ENCODE assay signal across 12 mouse cellular contexts in genomic region chr16:77503556-77503955, GRCm38 (mm10).
DNase-seq lines count a peak whose midpoint lies in the region; ATAC-seq lines count a peak whose summit lies in the region.
"Had no signal": no experiment of that assay in that cellular context is flagged by ENCODE, and none has a peak within 500 bp of the region (broad histone marks: within the 10 kb centered on the region; RNA-seq: fewer than 3 reads in every experiment).

No protein-coding gene starts in this region.

- H3K27ac ChIP-seq in heart, embryonic 12.5 days (ENCODE audit: poor library complexity, severe bottlenecking): no peak overlapping the region
- no peak overlapping the region for H3K27ac ChIP-seq in forebrain, embryonic 14.5 days (ENCODE audit: low read depth, low read length)
- H3K27ac ChIP-seq in midbrain, embryonic 15.5 days: 0 out of 2 replicates have a peak overlapping the region, but pooled peaks have one; percentile 26

- no peaks in the 10 kb centered on the region for H3K27me3 ChIP-seq in heart, embryonic 12.5 days (replicated peaks)
- no peaks in the 10 kb centered on the region for H3K27me3 ChIP-seq in forebrain, embryonic 14.5 days (replicated peaks; ENCODE audit: control insufficient read depth, insufficient read depth, low read length)
- H3K27me3 ChIP-seq in midbrain, embryonic 15.5 days (replicated peaks): no peaks in the 10 kb centered on the region

- peaks cover 4% of the 10 kb centered on the region; the same call in 1 of the 2 replicates for H3K4me1 ChIP-seq in heart, embryonic 12.5 days (replicated peaks)
- peaks cover 20% of the 10 kb centered on the region; the same call in 1 of the 2 replicates for H3K4me1 ChIP-seq in forebrain, embryonic 14.5 days (ENCODE audit: control insufficient read depth, insufficient read depth, low read length)
- H3K4me1 ChIP-seq in midbrain, embryonic 15.5 days: peaks cover 17% of the 10 kb centered on the region

- H3K9me3 ChIP-seq in heart, embryonic 12.5 days (replicated peaks): 0 out of 2 replicates have a peak, but pooled peaks cover 3% of the 10 kb centered on the region
- H3K9me3 ChIP-seq in forebrain, embryonic 14.5 days (replicated peaks; ENCODE audit: control insufficient read depth, low read length): no peaks in the 10 kb centered on the region; the same call in 1 of the 2 replicates
- H3K9me3 ChIP-seq in midbrain, embryonic 15.5 days: no peaks in the 10 kb centered on the region

- H3K4me3 ChIP-seq in heart, embryonic 12.5 days: 0 out of 2 replicates have a peak overlapping the region, but pooled peaks have one; percentile 22
- H3K4me3 ChIP-seq in forebrain, embryonic 14.5 days (ENCODE audit: low read depth, low read length): peak overlapping the region; percentile 31
- peak overlapping the region; percentile 14 for H3K4me3 ChIP-seq in midbrain, embryonic 15.5 days

- no peak overlapping the region for H3K9ac ChIP-seq in heart, embryonic 12.5 days
- H3K9ac ChIP-seq in forebrain, embryonic 14.5 days (ENCODE audit: low read length): peak overlapping the region; percentile 43; the same call in 1 of the 2 replicates
- no peak overlapping the region for H3K9ac ChIP-seq in midbrain, embryonic 15.5 days

- no peak for ATAC-seq in heart, embryonic 12.5 days (ENCODE audit: insufficient number of reproducible peaks, low FRiP score)
- ATAC-seq in forebrain, embryonic 14.5 days: no peak
- ATAC-seq in midbrain, embryonic 15.5 days (replicated peaks): no peak

- DNase-seq in heart, adult 8-10 months (ENCODE audit: low spot score): no peak
- DNase-seq in adipocyte (ENCODE audit: low spot score): peak; percentile 21
- DNase-seq in forebrain, embryonic 14.5 days (ENCODE audit: low spot score): peak; percentile 60
- DNase-seq in spleen, postnatal 14 days (ENCODE audit: low spot score in 2 of 2): no peak
- no peak for DNase-seq in frontal cortex, adult 2 months (ENCODE audit: extremely low spot score in 1 of 2, low spot score in 1 of 2)
- no peak for DNase-seq in lung, postnatal 4 days
- DNase-seq: kidney, adult 9 months; lung, adult 18-20 months; right cerebral cortex, postnatal 25 days; thymus, adult 2 months had no signal

- H3K36me3 ChIP-seq in heart, embryonic 12.5 days: peaks cover 12% of the 10 kb centered on the region
- H3K36me3 ChIP-seq in forebrain, embryonic 14.5 days (ENCODE audit: control insufficient read depth, insufficient read depth, low read length): peaks cover 6% of the 10 kb centered on the region; the same call in 1 of the 2 replicates
- H3K36me3 ChIP-seq in midbrain, embryonic 15.5 days (replicated peaks): no peaks in the 10 kb centered on the region

- 41% methylated on average over 5 of the region's 5 CpGs for WGBS in heart, embryonic 12.5 days
- WGBS in forebrain, embryonic 14.5 days: 26% methylated on average over 5 of the region's 5 CpGs
- 36% methylated on average over 5 of the region's 5 CpGs for WGBS in midbrain, embryonic 15.5 days

- H3K4me2 ChIP-seq in heart, embryonic 12.5 days: peak overlapping the region; percentile 43
- peak overlapping the region; percentile 54 for H3K4me2 ChIP-seq in forebrain, embryonic 14.5 days (ENCODE audit: low read length)
- peak overlapping the region; percentile 21 for H3K4me2 ChIP-seq in midbrain, embryonic 15.5 days

Comparison
In these comparisons a context has a peak if more than half of its experiments do, and no peak if none do; other contexts are left out.
1. DNase-seq: peak in adipocyte (single experiment) and forebrain, embryonic 14.5 days (single experiment); none in heart, adult 8-10 months (single experiment), spleen, postnatal 14 days (0 of 2), frontal cortex, adult 2 months (0 of 2) and lung, postnatal 4 days (0 of 2).
2. Peak in every context shown above with its lines, with median percentiles within 50 percentile points of each other: H3K4me2 ChIP-seq and H3K4me3 ChIP-seq.